Mouse (Mus musculus) lung, postnatal 14 days (tissue): ENCODE measurements at regions not wholly inside any gene's neighbourhood (a gene's known extent, or its start where the extent isn't known, plus 50 kb on each side); places are given as distances from the start of the nearest gene placed in this dataset.
"Not testable (repeated sequence)": the region's sequence is repeated elsewhere in the genome, so short reads cannot be mapped to it uniquely, and the experiment has no call there.

Source experiments
- DNase-seq: peaks from one replicate; pipeline ENCODE4 v3.0.0; 2021

- DNase-seq, result no peak
Observed at GRCm38 (mm10) chr2:116444163-116444562, 378.5 kb upstream of the Meis2 start.

GRCm38 (mm10) chr2:116440252-116440651 is 374.6 kb upstream of the Meis2 start:
- no peak for DNase-seq

- DNase-seq, result no peak
Observed at GRCm38 (mm10) chr2:116433481-116433880, 367.8 kb upstream of the Meis2 start.

- no peak for DNase-seq
Observed at GRCm38 (mm10) chr2:116424131-116424530, 358.5 kb upstream of the Meis2 start.

- DNase-seq, result peak; percentile 2
Observed at GRCm38 (mm10) chr2:116417428-116418195, 352.0 kb upstream of the Meis2 start.

- DNase-seq, result no peak
Observed at GRCm38 (mm10) chr2:116415742-116416141, 350.1 kb upstream of the Meis2 start.

GRCm38 (mm10) chr2:116402113-116402512 is 336.5 kb upstream of the Meis2 start:
- DNase-seq, result no peak

- DNase-seq, result no peak
Observed at GRCm38 (mm10) chr2:116399966-116400365, 334.3 kb upstream of the Meis2 start.

- no peak for DNase-seq
Observed at GRCm38 (mm10) chr2:116368811-116369210, 303.2 kb upstream of the Meis2 start.

- no peak for DNase-seq
Observed at GRCm38 (mm10) chr2:116364136-116364535, 298.5 kb upstream of the Meis2 start.

GRCm38 (mm10) chr2:116358145-116358544 is 292.5 kb upstream of the Meis2 start:
- DNase-seq, result no peak

GRCm38 (mm10) chr2:116348530-116348914 is 282.9 kb upstream of the Meis2 start:
- no peak for DNase-seq

- DNase-seq, result no peak
Observed at GRCm38 (mm10) chr2:116347827-116348529, 282.3 kb upstream of the Meis2 start.

GRCm38 (mm10) chr2:116331801-116332200 is 266.2 kb upstream of the Meis2 start:
- no peak for DNase-seq

- DNase-seq, result no peak
Observed at GRCm38 (mm10) chr2:116322039-116322770, 256.6 kb upstream of the Meis2 start.

- no peak for DNase-seq
Observed at GRCm38 (mm10) chr2:116299551-116299950, 233.9 kb upstream of the Meis2 start.

- DNase-seq, result no peak
Observed at GRCm38 (mm10) chr2:116289886-116290285, 224.2 kb upstream of the Meis2 start.

- not testable (repeated sequence) for DNase-seq
Observed at GRCm38 (mm10) chr2:116243191-116243590, 177.6 kb upstream of the Meis2 start.

- DNase-seq, result no peak
Observed at GRCm38 (mm10) chr2:116236731-116237130, 171.1 kb upstream of the Meis2 start.

- DNase-seq, result no peak
Observed at GRCm38 (mm10) chr2:116232793-116233192, 167.2 kb upstream of the Meis2 start.

- peak; percentile 21 for DNase-seq
Observed at GRCm38 (mm10) chr2:116216418-116216817, 150.8 kb upstream of the Meis2 start.

GRCm38 (mm10) chr2:116201248-116202223 is 135.9 kb upstream of the Meis2 start:
- no peak for DNase-seq
